Mouse (Mus musculus) heart, postnatal 0 days (tissue): Measurements from ENCODE around the gene Olfr93.

Experiments
- CTCF ChIP-seq: IDR thresholded peaks from 2 replicates; pipeline ENCODE4 v1.5.1; 2016; ENCODE audit warnings: antibody characterized with exemption, control low read depth, low read depth
- EP300 ChIP-seq: IDR thresholded peaks from 2 replicates; pipeline ENCODE4 v1.6.1; 2016; ENCODE audit warnings: antibody characterized with exemption, low read depth

GRCm38 (mm10) chr17:37193656-37194055 is 32.4 kb upstream of the Olfr93 start, which contains the start of gene Ubd:
- TF ChIP-seq CTCF (no peak), EP300 (no peak)
